In genomic region chr1:157039836-157040196, GRCm38 (mm10) we compare ENCODE assay signal across 9 mouse cellular contexts.
DNase-seq lines count a peak whose midpoint lies in the region; ATAC-seq and TF ChIP-seq lines count a peak whose summit lies in the region.
"Had no signal": no experiment of that assay in that cellular context is flagged by ENCODE, and none has a peak within 500 bp of the region (broad histone marks: within the 10 kb centered on the region; RNA-seq: fewer than 3 reads in every experiment).

No protein-coding gene starts in this region.

- no peaks in the 10 kb centered on the region for H3K36me3 ChIP-seq in intestine, embryonic 14.5 days (ENCODE audit: control insufficient read depth, insufficient read depth, low read length)
- no peaks in the 10 kb centered on the region for H3K36me3 ChIP-seq in intestine, postnatal 0 days (ENCODE audit: control insufficient read depth, insufficient read depth)
- H3K36me3 ChIP-seq in hindbrain, embryonic 15.5 days = no peaks in the 10 kb centered on the region
- H3K36me3 ChIP-seq in midbrain, embryonic 12.5 days = no peaks in the 10 kb centered on the region

- H3K4me1 ChIP-seq in intestine, embryonic 14.5 days (replicated peaks; ENCODE audit: control insufficient read depth, insufficient read depth, low read length) = peaks cover 9% of the 10 kb centered on the region; the same call in 1 of the 2 replicates
- peaks cover 2% of the 10 kb centered on the region; the same call in 1 of the 2 replicates for H3K4me1 ChIP-seq in intestine, postnatal 0 days (replicated peaks; ENCODE audit: control insufficient read depth, insufficient read depth, low read length)
- peaks cover 45% of the 10 kb centered on the region for H3K4me1 ChIP-seq in hindbrain, embryonic 15.5 days (replicated peaks)
- peaks cover 37% of the 10 kb centered on the region for H3K4me1 ChIP-seq in midbrain, embryonic 12.5 days

- 0 out of 2 replicates have a peak overlapping the region, but pooled peaks have one; percentile 38 for H3K27ac ChIP-seq in intestine, embryonic 14.5 days (ENCODE audit: low read depth)
- H3K27ac ChIP-seq in intestine, postnatal 0 days (ENCODE audit: low read depth, low read length) = no peak overlapping the region
- H3K27ac ChIP-seq in hindbrain, embryonic 15.5 days (replicated peaks) = peak overlapping the region; percentile 79
- peak overlapping the region; percentile 83 for H3K27ac ChIP-seq in midbrain, embryonic 12.5 days (replicated peaks)

- no peak for ATAC-seq in intestine, embryonic 14.5 days (replicated peaks; ENCODE audit: low FRiP score, low TSS enrichment, low read depth)
- no peak for ATAC-seq in intestine, postnatal 0 days
- no peak for ATAC-seq in hindbrain, embryonic 15.5 days (ENCODE audit: low FRiP score, low read depth)
- ATAC-seq in midbrain, embryonic 12.5 days (ENCODE audit: low FRiP score, low read depth) = peak; percentile 32

- no peak for TF ChIP-seq CTCF in intestine, postnatal 0 days (IDR thresholded peaks at IDR 0.05; ENCODE audit: low read depth)

- H3K9ac ChIP-seq in intestine, embryonic 14.5 days (ENCODE audit: low read length) = no peak overlapping the region
- no peak overlapping the region for H3K9ac ChIP-seq in intestine, postnatal 0 days (ENCODE audit: low read depth, low read length)
- H3K9ac ChIP-seq in hindbrain, embryonic 15.5 days = no peak overlapping the region
- no peak overlapping the region for H3K9ac ChIP-seq in midbrain, embryonic 12.5 days (replicated peaks)

- no peaks in the 10 kb centered on the region for H3K27me3 ChIP-seq in intestine, embryonic 14.5 days (replicated peaks; ENCODE audit: control insufficient read depth, insufficient read depth, low read length)
- H3K27me3 ChIP-seq in intestine, postnatal 0 days (replicated peaks; ENCODE audit: control insufficient read depth, insufficient read depth, low read length) = no peaks in the 10 kb centered on the region
- H3K27me3 ChIP-seq in hindbrain, embryonic 15.5 days = no peaks in the 10 kb centered on the region
- no peaks in the 10 kb centered on the region for H3K27me3 ChIP-seq in midbrain, embryonic 12.5 days

- no peaks in the 10 kb centered on the region for H3K9me3 ChIP-seq in intestine, embryonic 14.5 days (ENCODE audit: control insufficient read depth, low read length)
- no peaks in the 10 kb centered on the region for H3K9me3 ChIP-seq in intestine, postnatal 0 days (ENCODE audit: control insufficient read depth)
- H3K9me3 ChIP-seq in hindbrain, embryonic 15.5 days = no peaks in the 10 kb centered on the region
- H3K9me3 ChIP-seq in midbrain, embryonic 12.5 days = no peaks in the 10 kb centered on the region

- 11% methylated on average over 4 of the region's 4 CpGs for WGBS in intestine, embryonic 14.5 days
- 13% methylated on average over 4 of the region's 4 CpGs for WGBS in intestine, postnatal 0 days
- 6% methylated on average over 4 of the region's 4 CpGs for WGBS in hindbrain, embryonic 15.5 days
- 10% methylated on average over 2 of the region's 4 CpGs for WGBS in midbrain, embryonic 12.5 days

- H3K4me3 ChIP-seq in intestine, embryonic 14.5 days (ENCODE audit: low read depth, low read length) = no peak overlapping the region
- no peak overlapping the region for H3K4me3 ChIP-seq in intestine, postnatal 0 days (ENCODE audit: low read depth, low read length)
- H3K4me3 ChIP-seq in hindbrain, embryonic 15.5 days = no peak overlapping the region
- no peak overlapping the region for H3K4me3 ChIP-seq in midbrain, embryonic 12.5 days

- DNase-seq in intestine, embryonic 14.5 days (ENCODE audit: low spot score) = no peak
- DNase-seq in c-Kit-positive CD71-positive TER-119-positive erythroid progenitor cells, embryonic 14.5 days (ENCODE audit: low spot score) = peak; percentile 9
- DNase-seq in ovary, postnatal 36 days (ENCODE audit: low spot score) = no peak
- no peak for DNase-seq in lung, postnatal 4 days
- no peak for DNase-seq in adrenal gland, postnatal 36 days
- DNase-seq: kidney, adult 11 months had no signal

- H3K4me2 ChIP-seq in intestine, embryonic 14.5 days (ENCODE audit: low read length) = peak overlapping the region; percentile 31
- no peak overlapping the region; the same call in 1 of the 2 replicates for H3K4me2 ChIP-seq in intestine, postnatal 0 days (replicated peaks; ENCODE audit: low read depth)
- H3K4me2 ChIP-seq in hindbrain, embryonic 15.5 days = peak overlapping the region; percentile 28
- H3K4me2 ChIP-seq in midbrain, embryonic 12.5 days (replicated peaks) = peak overlapping the region; percentile 25; the same call in 1 of the 2 replicates
